26 mouse cellular contexts compared by ENCODE assay signal in the genomic region with DNA sequence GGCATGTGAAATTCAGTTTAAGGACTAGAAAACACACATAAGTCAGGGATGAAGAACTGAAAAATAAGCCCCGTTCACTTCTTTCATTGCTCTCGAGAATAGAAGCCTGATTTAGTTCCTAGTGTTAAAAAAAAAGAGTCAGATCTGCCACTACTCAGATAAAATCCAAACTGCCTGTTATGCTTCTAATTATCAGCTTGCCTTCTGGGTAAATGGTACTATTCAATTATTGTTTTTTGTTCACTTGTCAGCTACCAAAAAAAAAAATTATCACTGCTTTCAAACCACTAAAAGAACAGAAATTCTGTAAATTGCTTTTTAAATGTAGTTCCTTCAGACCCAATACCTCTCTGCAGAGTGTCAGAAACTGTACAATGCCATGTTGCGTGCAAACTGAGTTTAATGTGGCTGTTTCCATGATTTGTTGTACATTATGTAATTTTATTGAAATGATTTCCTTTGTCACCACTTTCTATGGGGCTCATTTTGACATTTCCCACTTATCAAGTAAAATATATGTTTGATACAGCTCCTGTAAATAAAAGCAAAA.
DNase-seq lines count a peak whose midpoint lies in the region; ATAC-seq and TF ChIP-seq lines count a peak whose summit lies in the region.
"Had no signal": no experiment of that assay in that cellular context is flagged by ENCODE, and none has a peak within 500 bp of the region (broad histone marks: within the 10 kb centered on the region; RNA-seq: fewer than 3 reads in every experiment).

No protein-coding gene starts in this region.

- 54% methylated on average over 3 of the region's 3 CpGs for WGBS in forebrain, embryonic 13.5 days
- WGBS in forebrain, embryonic 12.5 days, result 66% methylated on average over 3 of the region's 3 CpGs
- 52% methylated on average over 3 of the region's 3 CpGs for WGBS in forebrain, embryonic 15.5 days
- WGBS in forebrain, embryonic 10.5 days, result 83% methylated on average over 3 of the region's 3 CpGs
- WGBS in forebrain, postnatal 0 days, result 49% methylated on average over 3 of the region's 3 CpGs

- no peaks in the 10 kb centered on the region for H3K27me3 ChIP-seq in forebrain, embryonic 13.5 days
- no peaks in the 10 kb centered on the region for H3K27me3 ChIP-seq in forebrain, embryonic 12.5 days
- H3K27me3 ChIP-seq in forebrain, embryonic 15.5 days, result no peaks in the 10 kb centered on the region
- H3K27me3 ChIP-seq in forebrain, embryonic 10.5 days (ENCODE audit: poor library complexity, severe bottlenecking), result no peaks in the 10 kb centered on the region
- no peaks in the 10 kb centered on the region for H3K27me3 ChIP-seq in forebrain, postnatal 0 days (ENCODE audit: insufficient read depth, low read length)
- H3K27me3 ChIP-seq: CH12.LX; embryonic facial prominence, embryonic 13.5 days; embryonic facial prominence, embryonic 15.5 days; Patski had no signal

- peak; percentile 65 for ATAC-seq in forebrain, embryonic 13.5 days
- no peak for ATAC-seq in forebrain, embryonic 12.5 days (ENCODE audit: low FRiP score)
- peak; percentile 71 for ATAC-seq in forebrain, embryonic 15.5 days (replicated peaks)
- peak; percentile 59; the same call in 1 of the 2 replicates for ATAC-seq in forebrain, postnatal 0 days
- no peak for ATAC-seq in granulocyte monocyte progenitor cell, adult 5-6 weeks (replicated peaks; ENCODE audit: poor library complexity, severe bottlenecking)
- ATAC-seq: activated CD4-positive, CD25-positive, alpha-beta regulatory T cell, adult 4 months; CD4-positive, CD25-positive, alpha-beta regulatory T cell, adult 4 months; Patski had no signal

- no peaks in the 10 kb centered on the region for H3K9me3 ChIP-seq in forebrain, embryonic 13.5 days (replicated peaks)
- H3K9me3 ChIP-seq in forebrain, embryonic 12.5 days, result no peaks in the 10 kb centered on the region
- H3K9me3 ChIP-seq in forebrain, embryonic 15.5 days, result no peaks in the 10 kb centered on the region
- no peaks in the 10 kb centered on the region for H3K9me3 ChIP-seq in forebrain, embryonic 10.5 days
- H3K9me3 ChIP-seq in forebrain, postnatal 0 days (ENCODE audit: low read length), result no peaks in the 10 kb centered on the region
- H3K9me3 ChIP-seq: embryonic facial prominence, embryonic 13.5 days; embryonic facial prominence, embryonic 15.5 days; G1E had no signal

- H3K4me2 ChIP-seq in forebrain, embryonic 13.5 days, result no peak overlapping the region
- no peak overlapping the region for H3K4me2 ChIP-seq in forebrain, embryonic 12.5 days
- no peak overlapping the region for H3K4me2 ChIP-seq in forebrain, embryonic 15.5 days (replicated peaks)
- H3K4me2 ChIP-seq in forebrain, postnatal 0 days (ENCODE audit: low read depth), result no peak overlapping the region
- H3K4me2 ChIP-seq: embryonic facial prominence, embryonic 13.5 days; embryonic facial prominence, embryonic 15.5 days had no signal

- no peak overlapping the region for H3K27ac ChIP-seq in forebrain, embryonic 13.5 days
- no peak overlapping the region for H3K27ac ChIP-seq in forebrain, embryonic 12.5 days
- no peak overlapping the region for H3K27ac ChIP-seq in forebrain, embryonic 15.5 days (replicated peaks)
- H3K27ac ChIP-seq in forebrain, embryonic 10.5 days, result no peak overlapping the region
- H3K27ac ChIP-seq in forebrain, postnatal 0 days (ENCODE audit: low read depth, low read length), result no peak overlapping the region
- H3K27ac ChIP-seq: embryonic facial prominence, embryonic 13.5 days; embryonic facial prominence, embryonic 15.5 days had no signal

- H3K4me1 ChIP-seq in forebrain, embryonic 13.5 days, result peaks cover 9% of the 10 kb centered on the region; the same call in 1 of the 2 replicates
- no peaks in the 10 kb centered on the region for H3K4me1 ChIP-seq in forebrain, embryonic 12.5 days
- peaks cover 6% of the 10 kb centered on the region; the same call in 1 of the 2 replicates for H3K4me1 ChIP-seq in forebrain, embryonic 15.5 days
- H3K4me1 ChIP-seq in forebrain, embryonic 10.5 days, result peaks cover 10% of the 10 kb centered on the region
- H3K4me1 ChIP-seq in forebrain, postnatal 0 days (ENCODE audit: insufficient read depth), result 0 out of 2 replicates have a peak, but pooled peaks cover 3% of the 10 kb centered on the region
- H3K4me1 ChIP-seq: embryonic facial prominence, embryonic 13.5 days; embryonic facial prominence, embryonic 15.5 days had no signal

- TF ChIP-seq POLR2A in brain, embryonic 14.5 days (IDR thresholded peaks at IDR 0.05; ENCODE audit: borderline replicate concordance, extremely low read depth, insufficient read depth, insufficient read length, poor library complexity, severe bottlenecking), result no peak

- H3K36me3 ChIP-seq in forebrain, embryonic 13.5 days (ENCODE audit: poor library complexity, severe bottlenecking), result no peaks in the 10 kb centered on the region
- H3K36me3 ChIP-seq in forebrain, embryonic 12.5 days (replicated peaks), result no peaks in the 10 kb centered on the region
- H3K36me3 ChIP-seq in forebrain, embryonic 15.5 days, result no peaks in the 10 kb centered on the region
- no peaks in the 10 kb centered on the region for H3K36me3 ChIP-seq in forebrain, embryonic 10.5 days (replicated peaks)
- no peaks in the 10 kb centered on the region for H3K36me3 ChIP-seq in forebrain, postnatal 0 days (ENCODE audit: insufficient read depth)
- H3K36me3 ChIP-seq: embryonic facial prominence, embryonic 13.5 days; embryonic facial prominence, embryonic 15.5 days; G1E had no signal

- H3K9ac ChIP-seq in forebrain, embryonic 13.5 days, result no peak overlapping the region
- no peak overlapping the region for H3K9ac ChIP-seq in forebrain, embryonic 12.5 days
- no peak overlapping the region for H3K9ac ChIP-seq in forebrain, embryonic 15.5 days (replicated peaks)
- no peak overlapping the region for H3K9ac ChIP-seq in forebrain, postnatal 0 days
- H3K9ac ChIP-seq: embryonic facial prominence, embryonic 13.5 days; embryonic facial prominence, embryonic 15.5 days had no signal

- H3K4me3 ChIP-seq in forebrain, embryonic 13.5 days, result no peak overlapping the region
- no peak overlapping the region for H3K4me3 ChIP-seq in forebrain, embryonic 12.5 days (replicated peaks)
- H3K4me3 ChIP-seq in forebrain, embryonic 15.5 days, result no peak overlapping the region
- no peak overlapping the region for H3K4me3 ChIP-seq in forebrain, embryonic 10.5 days
- H3K4me3 ChIP-seq in forebrain, postnatal 0 days (ENCODE audit: low read depth, low read length), result no peak overlapping the region
- H3K4me3 ChIP-seq: embryonic facial prominence, embryonic 13.5 days; embryonic facial prominence, embryonic 15.5 days; erythroblast, embryonic 14.5 days had no signal

- no peak for DNase-seq in forebrain, embryonic 10.5 days (ENCODE audit: extremely low spot score, low spot score)
- DNase-seq in brain, embryonic 14.5 days (ENCODE audit: low read depth), result peak; percentile 70
- DNase-seq in forebrain, postnatal 0 days, result no peak
- DNase-seq: adrenal gland, adult 8-10 months; adrenal gland, postnatal 14 days; adrenal gland, postnatal 36 days; B cell, adult 2 months; cerebellum, adult 11 months; cerebellum, adult 18-20 months; cerebellum, adult 8-10 months; cerebellum, adult 9-11 months; cerebellum, postnatal 14 days; cerebellum, postnatal 36 days; embryo, embryonic 11 days had no signal

- no peak for TF ChIP-seq CTCF in brain, embryonic 14.5 days (IDR thresholded peaks at IDR 0.05; ENCODE audit: borderline replicate concordance, extremely low read depth, insufficient read depth, insufficient read length)
- TF ChIP-seq CTCF in forebrain, postnatal 0 days (IDR thresholded peaks at IDR 0.05; ENCODE audit: low read depth), result no peak

Comparison
In these comparisons a context has a peak if more than half of its experiments do, and no peak if none do; other contexts are left out.
1. ATAC-seq: peak in forebrain, embryonic 13.5 days (single experiment), forebrain, embryonic 15.5 days (single experiment) and forebrain, postnatal 0 days (single experiment); none in forebrain, embryonic 12.5 days (single experiment) and granulocyte monocyte progenitor cell, adult 5-6 weeks (single experiment).